Mouse (Mus musculus) ES-Bruce4 (cell line): Measurements from ENCODE around the gene Ralgps1. TPM values are rescaled to one million over a fixed set of nuclear protein-coding genes. Genes with fewer than 3 reads are reported as not detected.
A peak's percentile ranks its signal among the peaks of the same experiment; 100 is the strongest.

Source experiments
- H3K27ac ChIP-seq: 2 replicates; pipeline ENCODE4 v1.5.1; 2012; ENCODE audit warnings: low read length, inconsistent platforms; ENCODE audit not compliant: insufficient read depth
- H3K27me3 ChIP-seq: 2 replicates; pipeline ENCODE4 v1.6.1; 2012; ENCODE audit warnings: mild to moderate bottlenecking, low read length, inconsistent platforms; ENCODE audit not compliant: control insufficient read depth, poor library complexity, insufficient read depth, severe bottlenecking
- H3K36me3 ChIP-seq: 2 replicates; pipeline ENCODE4 v1.6.1; 2012; ENCODE audit warnings: inconsistent platforms, mild to moderate bottlenecking, low read length, moderate library complexity; ENCODE audit not compliant: control insufficient read depth, poor library complexity, insufficient read depth, severe bottlenecking
- H3K4me1 ChIP-seq: one replicate; pipeline ENCODE4 v1.8.1; 2011; ENCODE audit warnings: low read length; ENCODE audit not compliant: control insufficient read depth, insufficient read depth
- H3K4me3 ChIP-seq: 2 replicates; pipeline ENCODE4 v1.5.1; 2011; ENCODE audit warnings: low read depth, mild to moderate bottlenecking, low read length
- H3K9ac ChIP-seq: 2 replicates; pipeline ENCODE4 v1.6.1; 2012; ENCODE audit warnings: low read depth, mild to moderate bottlenecking, inconsistent platforms; ENCODE audit not compliant: poor library complexity, severe bottlenecking
- H3K9me3 ChIP-seq: replicated peaks from 2 replicates; pipeline ENCODE4 v1.6.1; 2012; ENCODE audit warnings: mild to moderate bottlenecking, low read length, inconsistent platforms; ENCODE audit not compliant: control insufficient read depth, poor library complexity, insufficient read depth, severe bottlenecking
- CTCF ChIP-seq: IDR thresholded peaks from one replicate; pipeline ENCODE4 v1.8.1; 2011; ENCODE audit warnings: low read depth, low read length
- EP300 ChIP-seq: IDR thresholded peaks from 2 replicates; pipeline ENCODE4 v1.6.1; 2011; ENCODE audit warnings: low read depth, low read length; ENCODE audit not compliant: insufficient read depth
- POLR2A ChIP-seq: IDR thresholded peaks from one replicate; pipeline ENCODE4 v1.8.1; 2011; ENCODE audit warnings: low read length; ENCODE audit not compliant: insufficient read depth
- polyA plus RNA-seq: library from polyadenylated mRNA; stranded (reverse); fragments of >200 nt; gene quantifications from 2 replicates; pipeline ENCODE4 v1.2.4, GENCODE M21; 2011; ENCODE audit warnings: low read depth; ENCODE audit not compliant: missing spikeins, insufficient read depth, insufficient read length

The Ralgps1 gene
- polyA plus RNA-seq, 1 experiment, result 17.0 TPM

GRCm38 (mm10) chr2:33162126-33162525, 209.2 kb downstream of the Ralgps1 start:
- no peak overlapping the region for H3K9ac ChIP-seq
- H3K27me3 ChIP-seq, result no peaks in the 10 kb centered on the region
- no peaks in the 10 kb centered on the region for H3K9me3 ChIP-seq
- H3K36me3 ChIP-seq, result no peaks in the 10 kb centered on the region
- H3K4me3 ChIP-seq, result no peak overlapping the region
- no peak overlapping the region for H3K27ac ChIP-seq
- TF ChIP-seq EP300 (no peak), CTCF (no peak), POLR2A (no peak)
- no peaks in the 10 kb centered on the region for H3K4me1 ChIP-seq

- Histone ChIP-seq H3K27me3 (no peaks in the 10 kb centered on the region), H3K36me3 (no peaks in the 10 kb centered on the region), H3K4me3 (no peak overlapping the region), H3K4me1 (no peaks in the 10 kb centered on the region), H3K9ac (no peak overlapping the region), H3K27ac (no peak overlapping the region), H3K9me3 (no peaks in the 10 kb centered on the region)
- TF ChIP-seq CTCF (no peak), EP300 (no peak), POLR2A (no peak)
Observed at GRCm38 (mm10) chr2:33160326-33160973, 210.8 kb downstream of the Ralgps1 start.

- Histone ChIP-seq H3K27me3 (no peaks in the 10 kb centered on the region), H3K4me1 (no peaks in the 10 kb centered on the region), H3K4me3 (no peak overlapping the region), H3K27ac (no peak overlapping the region), H3K9me3 (no peaks in the 10 kb centered on the region), H3K36me3 (no peaks in the 10 kb centered on the region), H3K9ac (no peak overlapping the region)
- TF ChIP-seq POLR2A (no peak), EP300 (peak; percentile 85)
Observed at GRCm38 (mm10) chr2:33159593-33159992, 211.7 kb downstream of the Ralgps1 start.

GRCm38 (mm10) chr2:33158895-33159294, 212.4 kb downstream of the Ralgps1 start:
- Histone ChIP-seq H3K4me1 (no peaks in the 10 kb centered on the region), H3K27me3 (no peaks in the 10 kb centered on the region), H3K9me3 (no peaks in the 10 kb centered on the region), H3K36me3 (no peaks in the 10 kb centered on the region), H3K27ac (no peak overlapping the region), H3K4me3 (no peak overlapping the region), H3K9ac (no peak overlapping the region)
- TF ChIP-seq POLR2A, result no peak
- TF ChIP-seq EP300, result no peak
- TF ChIP-seq CTCF, result no peak

- H3K9ac ChIP-seq, result no peak overlapping the region
- no peak for TF ChIP-seq POLR2A
- no peak for TF ChIP-seq CTCF
- TF ChIP-seq EP300, result no peak
- H3K9me3 ChIP-seq, result no peaks in the 10 kb centered on the region
- H3K4me1 ChIP-seq, result no peaks in the 10 kb centered on the region
- H3K36me3 ChIP-seq, result no peaks in the 10 kb centered on the region
- H3K27ac ChIP-seq, result no peak overlapping the region
- no peak overlapping the region for H3K4me3 ChIP-seq
- H3K27me3 ChIP-seq, result no peaks in the 10 kb centered on the region
Observed at GRCm38 (mm10) chr2:33156283-33156781, 215.0 kb downstream of the Ralgps1 start.

- no peaks in the 10 kb centered on the region for H3K27me3 ChIP-seq
- no peak overlapping the region for H3K27ac ChIP-seq
- H3K9me3 ChIP-seq, result no peaks in the 10 kb centered on the region
- no peaks in the 10 kb centered on the region for H3K4me1 ChIP-seq
- no peak overlapping the region for H3K4me3 ChIP-seq
- no peak overlapping the region for H3K9ac ChIP-seq
- TF ChIP-seq POLR2A, result no peak
- TF ChIP-seq CTCF, result peak; percentile 96
- no peak for TF ChIP-seq EP300
- H3K36me3 ChIP-seq, result no peaks in the 10 kb centered on the region
Observed at GRCm38 (mm10) chr2:33154751-33155372, 216.4 kb downstream of the Ralgps1 start.
